Mouse (Mus musculus): ENCODE results near the gene Uri1. TPM values are rescaled to one million over a fixed set of nuclear protein-coding genes. Genes with fewer than 3 reads are reported as not detected.

Uri1 gene
- total and polyA plus RNA-seq, 3 experiments, result 5.8 to 19.9 (median 15.1) TPM

GRCm38 (mm10) chr7:37918926-37919325 is 104.4 kb downstream of the Uri1 start:
- no peak for TF ChIP-seq EP300 (IDR thresholded peaks at IDR 0.05; ENCODE audit: insufficient read depth, low read depth, low read length)
- TF ChIP-seq CTCF (IDR thresholded peaks at IDR 0.05), result no peak
- TF ChIP-seq POLR2A (IDR thresholded peaks at IDR 0.05; ENCODE audit: insufficient read depth, low read depth, low read length), result no peak
- Histone ChIP-seq H3K79me2 (replicated peaks; ENCODE audit: control insufficient read depth, insufficient read depth, low read length) (no peaks in the 10 kb centered on the region), H3K4me1 (ENCODE audit: control insufficient read depth, insufficient read depth, low read length) (no peaks in the 10 kb centered on the region), H3K36me3 (ENCODE audit: control insufficient read depth, insufficient read depth, low read length) (no peaks in the 10 kb centered on the region), H3K27ac (no peak overlapping the region), H3K4me3 (no peak overlapping the region), H3K27me3 (ENCODE audit: control insufficient read depth, insufficient read depth, low read length) (no peaks in the 10 kb centered on the region), H3K9ac (ENCODE audit: low read depth, low read length) (no peak overlapping the region)
- 47% methylated on average over 10 of the region's 10 CpGs for WGBS
- intact Hi-C loops (cut with DNase I), result no loop called here
- DNase-seq, result peak in 1 of 2 experiments; percentile 10

- H3K4me3 ChIP-seq, result no peak overlapping the region
- no peaks in the 10 kb centered on the region for H3K27me3 ChIP-seq (ENCODE audit: control insufficient read depth, insufficient read depth, low read length)
- no peaks in the 10 kb centered on the region for H3K79me2 ChIP-seq (replicated peaks; ENCODE audit: control insufficient read depth, insufficient read depth, low read length)
- H3K27ac ChIP-seq, result no peak overlapping the region
- intact Hi-C loops (cut with DNase I), result no loop called here
- H3K36me3 ChIP-seq (ENCODE audit: control insufficient read depth, insufficient read depth, low read length), result no peaks in the 10 kb centered on the region
- no peak for DNase-seq
- H3K9ac ChIP-seq (ENCODE audit: low read depth, low read length), result no peak overlapping the region
- TF ChIP-seq CTCF (IDR thresholded peaks at IDR 0.05) (no peak), POLR2A (IDR thresholded peaks at IDR 0.05; ENCODE audit: insufficient read depth, low read depth, low read length) (no peak), EP300 (IDR thresholded peaks at IDR 0.05; ENCODE audit: insufficient read depth, low read depth, low read length) (no peak)
- 55% methylated on average over 18 of the region's 18 CpGs for WGBS
- H3K4me1 ChIP-seq (ENCODE audit: control insufficient read depth, insufficient read depth, low read length), result no peaks in the 10 kb centered on the region
These were observed 106.5 kb downstream of the Uri1 start for GRCm38 (mm10) chr7:37916762-37917439.

GRCm38 (mm10) chr7:37911802-37912122 is 111.6 kb downstream of the Uri1 start:
- DNase-seq, result no peak
- H3K27ac ChIP-seq, result no peak overlapping the region
- H3K36me3 ChIP-seq (ENCODE audit: control insufficient read depth, insufficient read depth, low read length), result no peaks in the 10 kb centered on the region
- no peak overlapping the region for H3K4me3 ChIP-seq
- H3K27me3 ChIP-seq (ENCODE audit: control insufficient read depth, insufficient read depth, low read length), result no peaks in the 10 kb centered on the region
- H3K4me1 ChIP-seq (ENCODE audit: control insufficient read depth, insufficient read depth, low read length), result no peaks in the 10 kb centered on the region
- intact Hi-C loops (cut with DNase I), result no loop called here
- H3K79me2 ChIP-seq (replicated peaks; ENCODE audit: control insufficient read depth, insufficient read depth, low read length), result no peaks in the 10 kb centered on the region
- TF ChIP-seq CTCF (IDR thresholded peaks at IDR 0.05) (no peak), POLR2A (IDR thresholded peaks at IDR 0.05; ENCODE audit: insufficient read depth, low read depth, low read length) (no peak), EP300 (IDR thresholded peaks at IDR 0.05; ENCODE audit: insufficient read depth, low read depth, low read length) (no peak)
- no peak overlapping the region for H3K9ac ChIP-seq (ENCODE audit: low read depth, low read length)
- WGBS, result 64% methylated on average over 3 of the region's 3 CpGs

GRCm38 (mm10) chr7:37911114-37911801 is 112.1 kb downstream of the Uri1 start:
- H3K27ac ChIP-seq, result no peak overlapping the region
- no peak for TF ChIP-seq POLR2A (IDR thresholded peaks at IDR 0.05; ENCODE audit: insufficient read depth, low read depth, low read length)
- no peak for TF ChIP-seq CTCF (IDR thresholded peaks at IDR 0.05)
- TF ChIP-seq EP300 (IDR thresholded peaks at IDR 0.05; ENCODE audit: insufficient read depth, low read depth, low read length), result no peak
- H3K36me3 ChIP-seq (ENCODE audit: control insufficient read depth, insufficient read depth, low read length), result no peaks in the 10 kb centered on the region
- H3K9ac ChIP-seq (ENCODE audit: low read depth, low read length), result no peak overlapping the region
- no peak for DNase-seq
- H3K79me2 ChIP-seq (replicated peaks; ENCODE audit: control insufficient read depth, insufficient read depth, low read length), result no peaks in the 10 kb centered on the region
- intact Hi-C loops (cut with DNase I), result no loop called here
- H3K4me1 ChIP-seq (ENCODE audit: control insufficient read depth, insufficient read depth, low read length), result no peaks in the 10 kb centered on the region
- no peaks in the 10 kb centered on the region for H3K27me3 ChIP-seq (ENCODE audit: control insufficient read depth, insufficient read depth, low read length)
- no peak overlapping the region for H3K4me3 ChIP-seq
- WGBS, result 50% methylated on average over 5 of the region's 5 CpGs

GRCm38 (mm10) chr7:37910161-37910560 is 113.2 kb downstream of the Uri1 start:
- 65% methylated on average over 9 of the region's 9 CpGs for WGBS
- no peaks in the 10 kb centered on the region for H3K27me3 ChIP-seq (ENCODE audit: control insufficient read depth, insufficient read depth, low read length)
- DNase-seq, result no peak
- H3K36me3 ChIP-seq (ENCODE audit: control insufficient read depth, insufficient read depth, low read length), result no peaks in the 10 kb centered on the region
- no peaks in the 10 kb centered on the region for H3K4me1 ChIP-seq (ENCODE audit: control insufficient read depth, insufficient read depth, low read length)
- H3K79me2 ChIP-seq (replicated peaks; ENCODE audit: control insufficient read depth, insufficient read depth, low read length), result no peaks in the 10 kb centered on the region
- no peak overlapping the region for H3K9ac ChIP-seq (ENCODE audit: low read depth, low read length)
- no peak overlapping the region for H3K27ac ChIP-seq
- no peak for TF ChIP-seq EP300 (IDR thresholded peaks at IDR 0.05; ENCODE audit: insufficient read depth, low read depth, low read length)
- TF ChIP-seq CTCF (IDR thresholded peaks at IDR 0.05), result no peak
- TF ChIP-seq POLR2A (IDR thresholded peaks at IDR 0.05; ENCODE audit: insufficient read depth, low read depth, low read length), result no peak
- no peak overlapping the region for H3K4me3 ChIP-seq
- intact Hi-C loops (cut with DNase I), result no loop called here

Other genes starting within 250 kb of the Uri1 start
- gene Zfp536, start 249.9 kb downstream of the Uri1 start, total RNA-seq (2021), result 10 to 100 TPM in 1 of 2 experiments, 1 to 10 TPM in 1; 7.7 to 10.1 TPM
- gene Zfp536, start 249.9 kb downstream of the Uri1 start, polyA plus RNA-seq (2012; rRNA removed), result 3.1 and 3.8 TPM in 2 replicates
- 1 to 10 TPM in 1 of 2 experiments, under 1 TPM in 1; 0.91 to 1.3 TPM for gene Ccne1, start 84.0 kb upstream of the Uri1 start, total RNA-seq (2021)
- 0.90 and 1.3 TPM in 2 replicates for gene Ccne1, start 84.0 kb upstream of the Uri1 start, polyA plus RNA-seq (2012; rRNA removed)
- 10 to 100 TPM; 31.6 to 32.0 TPM for gene 1600014C10Rik, start 159.7 kb upstream of the Uri1 start, total RNA-seq (2021)
- gene 1600014C10Rik, start 159.7 kb upstream of the Uri1 start, polyA plus RNA-seq (2012; rRNA removed), result 29.3 and 50.6 TPM in 2 replicates
- gene Plekhf1, start 204.5 kb upstream of the Uri1 start, total RNA-seq (2021), result 10 to 100 TPM in 1 of 2 experiments, 1 to 10 TPM in 1; 9.3 to 14.6 TPM
- gene Plekhf1, start 204.5 kb upstream of the Uri1 start, polyA plus RNA-seq (2012; rRNA removed), result 8.6 and 8.9 TPM in 2 replicates
- 10 to 100 TPM in 1 of 2 experiments, 1 to 10 TPM in 1; 9.2 to 10.8 TPM for gene Pop4, start 247.9 kb upstream of the Uri1 start, total RNA-seq (2021)
- 6.8 and 10.0 TPM in 2 replicates for gene Pop4, start 247.9 kb upstream of the Uri1 start, polyA plus RNA-seq (2012; rRNA removed)